Mouse (Mus musculus) thymus, postnatal 4 days (tissue): ENCODE measurements around the gene Mid2.
"Not testable (repeated sequence)": the region's sequence is repeated elsewhere in the genome, so short reads cannot be mapped to it uniquely, and the experiment has no call there.

Source experiments
- DNase-seq: peaks from one replicate; pipeline ENCODE4 v3.0.0; 2021

Gene Mid2

GRCm38 (mm10) chrX:140664479-140665241 lies at the start of gene Mid2:
TSS of gene Mid2 (plus strand) at chrX:140664599.
- DNase-seq, result peak; percentile 18

- DNase-seq, result no peak
Measured at GRCm38 (mm10) chrX:140624875-140625594, 39.4 kb upstream of the Mid2 start.

GRCm38 (mm10) chrX:140638028-140638427 lies 26.4 kb upstream of the Mid2 start:
- no peak for DNase-seq

- no peak for DNase-seq
Measured at GRCm38 (mm10) chrX:140639592-140639991, 24.8 kb upstream of the Mid2 start.

GRCm38 (mm10) chrX:140660731-140661130 lies 3.7 kb upstream of the Mid2 start:
- DNase-seq, result no peak

- no peak for DNase-seq
Measured at GRCm38 (mm10) chrX:140663516-140663915, 883 bp upstream of the Mid2 start.

GRCm38 (mm10) chrX:140665242-140665810 lies 927 bp downstream of the Mid2 start:
- peak; percentile 4 for DNase-seq

- DNase-seq, result no peak
Measured at GRCm38 (mm10) chrX:140675444-140675843, 11.0 kb downstream of the Mid2 start.

GRCm38 (mm10) chrX:140688335-140688734 lies 23.9 kb downstream of the Mid2 start:
- no peak for DNase-seq

GRCm38 (mm10) chrX:140697872-140698463 lies 33.6 kb downstream of the Mid2 start:
- not testable (repeated sequence) for DNase-seq

GRCm38 (mm10) chrX:140703224-140703623 lies 38.8 kb downstream of the Mid2 start:
- DNase-seq, result no peak

- no peak for DNase-seq
Measured at GRCm38 (mm10) chrX:140706077-140706476, 41.7 kb downstream of the Mid2 start.

- peak; percentile 19 for DNase-seq
Measured at GRCm38 (mm10) chrX:140722400-140722799, 58.0 kb downstream of the Mid2 start.

- DNase-seq, result no peak
Measured at GRCm38 (mm10) chrX:140738986-140739385, 74.6 kb downstream of the Mid2 start.

- DNase-seq, result no peak
Measured at GRCm38 (mm10) chrX:140743213-140743612, 78.8 kb downstream of the Mid2 start.

GRCm38 (mm10) chrX:140769794-140770193 lies 105.4 kb downstream of the Mid2 start:
- DNase-seq, result no peak

- no peak for DNase-seq
Measured at GRCm38 (mm10) chrX:140805340-140805739, 140.9 kb downstream of the Mid2 start.

GRCm38 (mm10) chrX:140813312-140814006 lies 149.1 kb downstream of the Mid2 start, which contains the start of gene Tex13b:
TSS of gene Tex13b (minus strand) at chrX:140813433.
- DNase-seq, result no peak
